Mouse (Mus musculus) limb, embryonic 10.5 days (tissue): ENCODE data around the gene Kcnj9. TPM values are rescaled to one million over a fixed set of nuclear protein-coding genes. Genes with fewer than 3 reads are reported as not detected.
A peak's percentile ranks its signal among the peaks of the same experiment; 100 is the strongest.

ENCODE experiments used
- DNase-seq: peaks from one replicate; pipeline ENCODE4 v3.0.0-alpha.2; 2017; ENCODE audit warnings: low spot score
- H3K27ac ChIP-seq: fragments of 300-500 bp; sonication (generic); 2 replicates; pipeline ENCODE4 v1.5.1; 2016; ENCODE audit warnings: mild to moderate bottlenecking
- H3K27me3 ChIP-seq: fragments of 300-500 bp; sonication (generic); 2 replicates; pipeline ENCODE4 v1.6.1; 2016; ENCODE audit warnings: low read depth, mild to moderate bottlenecking; ENCODE audit not compliant: poor library complexity, severe bottlenecking
- H3K36me3 ChIP-seq: fragments of 300-500 bp; sonication (generic); 2 replicates; pipeline ENCODE4 v1.6.1; 2016; ENCODE audit warnings: mild to moderate bottlenecking, moderate library complexity
- H3K4me1 ChIP-seq: fragments of 300-500 bp; sonication (generic); 2 replicates; pipeline ENCODE4 v1.6.1; 2016
- H3K4me3 ChIP-seq: fragments of 300-500 bp; sonication (generic); 2 replicates; pipeline ENCODE4 v1.5.1; 2016; ENCODE audit warnings: mild to moderate bottlenecking, moderate library complexity
- H3K9me3 ChIP-seq: fragments of 300-500 bp; sonication (generic); replicated peaks from 2 replicates; pipeline ENCODE4 v1.6.1; 2016; ENCODE audit warnings: mild to moderate bottlenecking
- WGBS: fragments of 180-500 bp; shearing (Covaris S2); methylation state at CpG from one replicate; pipeline ENCODE4 v1.1.7; 2016; 5-methylcytosine and 5-hydroxymethylcytosine counted together
- polyA plus RNA-seq: library from polyadenylated mRNA; unstranded; fragments of >200 nt; fragmentation: Nextera tagmentation; extraction: Ambion mirVana; gene quantifications from 2 replicates; pipeline ENCODE4 v1.2.1, GENCODE M21; 2016

Kcnj9 gene
- polyA plus RNA-seq, 1 experiment from 2014 or later: not detected

GRCm38 (mm10) chr1:172293449-172293848 is 35.7 kb downstream of the Kcnj9 start:
- Histone ChIP-seq H3K27me3 (peaks cover 15% of the 10 kb centered on the region; the same call in 1 of the 2 replicates), H3K4me3 (no peak overlapping the region), H3K36me3 (no peaks in the 10 kb centered on the region), H3K9me3 (no peaks in the 10 kb centered on the region), H3K4me1 (peaks cover 37% of the 10 kb centered on the region), H3K27ac (0 out of 2 replicates have a peak overlapping the region, but pooled peaks have one; percentile 20)
- WGBS: 89% methylated on average over 11 of the region's 11 CpGs
- DNase-seq: no peak

DNA sequence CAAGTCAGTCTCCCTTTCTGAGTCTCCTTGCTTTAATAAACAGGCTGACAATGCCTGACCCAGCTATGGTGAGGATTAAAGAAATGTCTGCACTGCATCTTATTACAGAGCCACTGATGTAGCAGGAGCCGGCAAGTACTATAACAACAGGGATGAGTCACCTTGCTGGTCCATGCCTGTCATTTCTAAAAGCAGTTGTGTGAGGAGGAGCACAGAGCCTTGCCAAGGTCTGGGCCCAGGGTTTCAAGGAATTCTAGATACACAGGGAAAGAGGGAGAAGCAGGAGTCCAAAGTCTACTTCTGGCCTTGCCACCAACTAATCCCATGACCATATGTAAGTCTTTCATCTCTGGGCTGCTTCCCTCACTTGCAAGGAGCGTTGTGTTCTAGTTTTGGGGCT is 36.2 kb downstream of the Kcnj9 start:
- Histone ChIP-seq H3K9me3 (no peaks in the 10 kb centered on the region), H3K27me3 (peaks cover 15% of the 10 kb centered on the region; the same call in 1 of the 2 replicates), H3K4me3 (no peak overlapping the region), H3K27ac (no peak overlapping the region), H3K36me3 (no peaks in the 10 kb centered on the region), H3K4me1 (peaks cover 31% of the 10 kb centered on the region)
- DNase-seq: no peak
- 86% methylated on average over 2 of the region's 2 CpGs for WGBS

DNA sequence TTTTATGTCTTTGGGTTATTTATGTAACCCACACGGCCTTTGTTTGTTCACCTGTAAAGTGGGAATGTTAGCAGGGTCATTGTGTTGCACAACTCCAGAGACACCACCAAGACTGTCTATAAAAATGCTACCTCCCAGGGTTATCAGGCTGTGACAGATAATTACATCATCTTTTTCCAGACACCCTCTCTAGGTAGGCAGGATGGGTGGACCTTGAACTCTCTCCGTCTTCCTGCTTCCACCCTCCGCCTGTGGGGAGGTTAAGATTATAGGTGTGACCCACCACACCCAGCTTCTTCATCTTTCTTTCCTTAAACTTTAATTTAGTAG is 39.5 kb downstream of the Kcnj9 start:
- no peak overlapping the region for H3K27ac ChIP-seq
- H3K4me1 ChIP-seq: no peaks in the 10 kb centered on the region; the same call in 1 of the 2 replicates
- H3K4me3 ChIP-seq: no peak overlapping the region
- WGBS: 83% methylated on average over 3 of the region's 3 CpGs
- no peak for DNase-seq
- no peaks in the 10 kb centered on the region; the same call in 1 of the 2 replicates for H3K27me3 ChIP-seq
- no peaks in the 10 kb centered on the region for H3K36me3 ChIP-seq
- no peaks in the 10 kb centered on the region for H3K9me3 ChIP-seq

DNA sequence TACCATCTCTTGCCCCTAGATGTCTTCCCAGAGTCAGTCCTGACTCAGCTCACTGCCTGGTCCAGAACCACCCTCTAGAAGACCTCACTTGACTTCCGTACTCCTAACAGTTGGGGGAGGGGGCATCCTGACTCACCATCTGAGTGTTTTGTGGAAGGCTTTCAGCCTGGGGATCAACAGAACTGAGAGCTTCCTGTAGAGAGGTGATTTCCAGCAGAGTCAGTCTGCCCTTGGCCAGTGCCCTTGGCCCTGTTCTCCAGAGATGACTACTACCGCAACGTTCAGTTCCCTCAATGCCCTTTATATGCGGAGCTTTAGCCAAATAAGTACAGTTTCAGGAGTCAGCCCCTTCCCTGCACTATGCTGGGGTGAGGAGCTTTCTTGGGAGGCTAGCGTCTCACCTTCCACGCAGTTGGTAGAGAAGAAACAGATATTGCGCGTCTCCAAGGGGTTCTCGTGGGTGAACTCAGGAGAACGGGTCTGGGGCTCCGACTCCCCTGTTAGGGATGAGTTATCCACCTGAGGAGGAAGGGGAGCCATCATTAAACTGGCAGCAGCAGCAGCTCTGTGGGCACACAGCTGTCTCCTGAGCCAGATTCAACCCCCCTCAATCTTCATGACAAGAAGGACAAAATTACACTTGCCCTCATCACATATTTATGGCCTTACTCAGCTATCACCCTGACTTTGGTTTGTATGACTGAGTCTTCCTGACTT is 40.1 kb downstream of the Kcnj9 start:
- no peaks in the 10 kb centered on the region for H3K36me3 ChIP-seq
- H3K4me3 ChIP-seq: no peak overlapping the region
- 89% methylated on average over 11 of the region's 11 CpGs for WGBS
- DNase-seq: no peak
- H3K27me3 ChIP-seq: no peaks in the 10 kb centered on the region; the same call in 1 of the 2 replicates
- H3K4me1 ChIP-seq: no peaks in the 10 kb centered on the region
- no peak overlapping the region for H3K27ac ChIP-seq
- no peaks in the 10 kb centered on the region for H3K9me3 ChIP-seq

DNA sequence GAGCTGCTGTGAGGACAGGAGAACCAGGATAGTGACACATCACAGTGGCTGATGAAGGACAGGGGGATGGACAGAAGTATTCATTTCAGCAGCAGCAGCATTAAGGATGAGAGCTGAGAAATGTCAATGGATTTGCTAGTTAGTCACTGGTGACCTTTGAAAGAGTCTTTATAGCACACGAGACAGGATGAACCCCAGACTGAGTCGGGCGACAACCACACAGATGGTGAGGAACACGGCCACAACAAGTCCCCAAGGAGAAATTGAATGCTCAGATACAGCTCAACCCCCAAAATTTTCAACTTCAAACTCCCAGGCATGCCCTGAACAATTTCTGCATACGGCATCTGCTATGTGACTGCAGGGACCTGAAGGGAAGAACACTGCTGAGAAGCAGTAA is 42.4 kb downstream of the Kcnj9 start:
- no peaks in the 10 kb centered on the region; the same call in 1 of the 2 replicates for H3K27me3 ChIP-seq
- no peaks in the 10 kb centered on the region for H3K36me3 ChIP-seq
- no peak for DNase-seq
- no peak overlapping the region for H3K4me3 ChIP-seq
- 93% methylated on average over 5 of the region's 5 CpGs for WGBS
- H3K9me3 ChIP-seq: no peaks in the 10 kb centered on the region
- H3K27ac ChIP-seq: no peak overlapping the region
- H3K4me1 ChIP-seq: no peaks in the 10 kb centered on the region

DNA sequence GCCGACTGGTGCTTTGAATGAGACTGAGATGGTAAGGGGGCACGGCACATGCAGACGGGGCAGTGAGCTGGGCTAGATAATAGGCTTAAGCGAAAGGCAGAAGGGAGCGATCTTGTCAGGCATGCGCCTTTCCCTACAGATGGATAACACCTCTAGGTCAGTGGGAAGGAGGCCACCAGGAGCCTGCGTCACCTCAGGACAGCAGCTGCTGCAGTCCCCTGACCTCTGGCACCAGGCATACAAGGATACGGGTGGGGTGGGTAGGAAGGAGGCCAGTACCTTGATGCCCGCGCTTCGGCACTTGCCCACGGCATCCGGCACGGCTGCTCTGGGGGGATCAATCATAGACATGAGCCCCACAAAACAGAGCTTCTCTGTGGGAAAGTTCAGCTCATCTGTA is 44.9 kb downstream of the Kcnj9 start:
- Histone ChIP-seq H3K36me3 (no peaks in the 10 kb centered on the region), H3K9me3 (no peaks in the 10 kb centered on the region), H3K4me3 (no peak overlapping the region), H3K27me3 (no peaks in the 10 kb centered on the region; the same call in 1 of the 2 replicates), H3K4me1 (no peaks in the 10 kb centered on the region), H3K27ac (no peak overlapping the region)
- no peak for DNase-seq
- WGBS: 88% methylated on average over 14 of the region's 14 CpGs

- no peak overlapping the region for H3K27ac ChIP-seq
- no peaks in the 10 kb centered on the region for H3K9me3 ChIP-seq
- no peaks in the 10 kb centered on the region for H3K4me1 ChIP-seq
- H3K36me3 ChIP-seq: no peaks in the 10 kb centered on the region
- no peaks in the 10 kb centered on the region; the same call in 1 of the 2 replicates for H3K27me3 ChIP-seq
- no peak for DNase-seq
- 93% methylated on average over 6 of the region's 6 CpGs for WGBS
- H3K4me3 ChIP-seq: no peak overlapping the region
Measured at GRCm38 (mm10) chr1:172283073-172283472, 46.0 kb downstream of the Kcnj9 start.

DNA sequence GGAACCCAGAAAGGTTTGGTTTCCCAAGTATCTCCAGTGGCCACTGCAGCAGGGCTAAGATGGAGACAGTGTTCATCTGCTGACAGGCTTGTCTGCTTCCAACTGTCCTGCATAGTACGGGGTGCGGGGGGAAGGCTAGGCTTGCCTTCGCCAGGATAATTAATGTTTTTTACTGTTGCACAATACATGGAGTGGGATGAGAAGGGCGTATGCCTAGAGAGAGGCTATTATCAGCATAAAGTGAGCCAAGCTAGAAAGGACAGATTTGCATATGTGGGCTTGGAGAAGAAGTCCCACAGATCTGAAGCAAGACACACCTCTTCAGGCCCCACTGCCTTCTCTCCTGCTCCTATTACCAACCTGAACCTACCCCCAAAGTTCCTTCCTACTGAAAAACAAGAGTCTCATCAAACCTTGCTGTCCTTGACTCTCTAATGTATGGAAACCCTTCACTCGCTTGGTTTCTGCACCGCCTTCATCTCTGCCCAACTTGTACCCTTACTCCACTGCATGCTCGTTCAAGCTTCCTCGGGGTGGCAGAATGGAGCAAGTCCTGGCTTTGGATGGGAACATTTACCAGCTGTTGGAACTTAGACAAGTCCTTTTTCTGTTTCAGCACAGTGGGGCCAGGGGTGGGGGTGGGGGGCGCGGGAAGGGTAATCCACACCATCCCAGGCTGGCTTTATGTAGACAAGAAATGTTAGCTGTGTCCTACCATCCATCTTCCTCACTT is 47.4 kb downstream of the Kcnj9 start:
- H3K9me3 ChIP-seq: no peaks in the 10 kb centered on the region
- H3K27ac ChIP-seq: no peak overlapping the region
- no peaks in the 10 kb centered on the region for H3K36me3 ChIP-seq
- H3K27me3 ChIP-seq: no peaks in the 10 kb centered on the region; the same call in 1 of the 2 replicates
- H3K4me1 ChIP-seq: no peaks in the 10 kb centered on the region
- DNase-seq: no peak
- H3K4me3 ChIP-seq: no peak overlapping the region
- 84% methylated on average over 10 of the region's 10 CpGs for WGBS

DNA sequence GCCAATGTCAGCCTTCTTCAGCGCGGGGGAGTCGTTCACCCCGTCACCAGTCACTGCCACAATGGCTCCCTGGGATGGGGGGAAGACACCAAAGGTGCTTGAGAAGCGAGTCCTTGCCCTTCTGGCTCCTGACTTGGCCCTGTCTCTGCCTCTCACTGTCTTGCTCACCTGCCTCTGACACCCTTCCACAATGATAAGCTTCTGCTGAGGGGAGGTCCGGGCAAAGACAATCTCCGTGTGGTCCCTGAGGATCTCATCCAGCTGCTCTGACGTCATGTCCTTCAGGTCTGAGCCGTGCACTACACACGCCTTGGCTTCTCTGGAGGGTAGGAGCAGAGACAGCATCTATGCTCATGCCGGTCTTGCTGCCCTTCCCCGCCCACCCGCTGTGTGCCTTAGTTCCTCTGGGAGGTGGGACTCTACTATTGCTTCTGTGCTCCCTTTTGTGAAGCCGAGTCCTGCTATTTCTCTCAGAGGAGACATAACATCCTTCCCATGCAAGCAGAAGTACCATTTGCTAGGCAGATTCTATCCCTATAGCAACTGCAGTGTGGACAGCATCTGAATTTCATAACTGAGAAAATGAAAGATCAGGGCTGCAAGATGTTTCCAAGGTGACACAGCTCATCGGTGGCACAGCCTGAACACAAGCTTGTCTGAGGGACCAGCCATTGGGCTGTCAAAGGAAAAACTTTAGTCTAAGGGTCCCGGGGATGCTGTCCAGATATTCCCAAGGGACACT is 49.2 kb downstream of the Kcnj9 start:
- DNase-seq: no peak
- H3K4me3 ChIP-seq: no peak overlapping the region
- no peaks in the 10 kb centered on the region for H3K4me1 ChIP-seq
- 88% methylated on average over 16 of the region's 16 CpGs for WGBS
- no peak overlapping the region for H3K27ac ChIP-seq
- H3K9me3 ChIP-seq: no peaks in the 10 kb centered on the region
- H3K36me3 ChIP-seq: no peaks in the 10 kb centered on the region
- H3K27me3 ChIP-seq: no peaks in the 10 kb centered on the region

- Histone ChIP-seq H3K4me1 (0 out of 2 replicates have a peak, but pooled peaks cover 2% of the 10 kb centered on the region), H3K9me3 (no peaks in the 10 kb centered on the region), H3K36me3 (no peaks in the 10 kb centered on the region), H3K4me3 (no peak overlapping the region), H3K27me3 (no peaks in the 10 kb centered on the region), H3K27ac (no peak overlapping the region)
- DNase-seq: no peak
- WGBS: 93% methylated on average over 13 of the region's 13 CpGs
Measured at GRCm38 (mm10) chr1:172278328-172278727, 50.8 kb downstream of the Kcnj9 start.

- 0 out of 2 replicates have a peak, but pooled peaks cover 2% of the 10 kb centered on the region for H3K4me1 ChIP-seq
- WGBS: 86% methylated on average over 3 of the region's 3 CpGs
- H3K27ac ChIP-seq: no peak overlapping the region
- no peaks in the 10 kb centered on the region for H3K9me3 ChIP-seq
- no peak overlapping the region for H3K4me3 ChIP-seq
- H3K36me3 ChIP-seq: no peaks in the 10 kb centered on the region
- H3K27me3 ChIP-seq: no peaks in the 10 kb centered on the region
- no peak for DNase-seq
Measured at GRCm38 (mm10) chr1:172277172-172277571, 51.9 kb downstream of the Kcnj9 start.

DNA sequence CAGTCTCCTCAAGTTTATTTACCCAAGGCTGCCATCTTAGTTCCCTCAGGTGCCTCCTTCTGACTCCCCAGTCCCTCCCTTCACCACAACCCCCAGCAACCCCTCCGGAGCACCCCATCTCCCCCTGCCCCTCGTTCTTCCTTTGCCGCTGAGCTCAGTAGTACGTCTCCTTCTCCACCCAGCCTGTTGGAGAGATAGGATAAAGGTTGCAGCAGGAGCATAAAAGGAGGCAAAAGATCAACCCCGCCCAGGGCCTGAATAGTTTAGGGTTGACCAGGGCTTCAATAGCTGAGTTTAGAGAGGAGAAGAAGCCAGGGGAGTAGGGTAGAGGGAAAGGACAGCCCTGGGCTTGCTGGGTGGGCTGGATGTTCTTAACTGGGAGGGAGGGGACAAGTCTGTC is 54.6 kb downstream of the Kcnj9 start:
- H3K9me3 ChIP-seq: no peaks in the 10 kb centered on the region
- H3K27me3 ChIP-seq: no peaks in the 10 kb centered on the region
- no peaks in the 10 kb centered on the region for H3K36me3 ChIP-seq
- DNase-seq: no peak
- no peak overlapping the region for H3K27ac ChIP-seq
- H3K4me3 ChIP-seq: no peak overlapping the region
- 0 out of 2 replicates have a peak, but pooled peaks cover 2% of the 10 kb centered on the region for H3K4me1 ChIP-seq
- WGBS: 74% methylated on average over 5 of the region's 5 CpGs

- H3K27me3 ChIP-seq: no peaks in the 10 kb centered on the region
- H3K4me3 ChIP-seq: no peak overlapping the region
- WGBS: 62% methylated on average over 5 of the region's 5 CpGs
- H3K36me3 ChIP-seq: no peaks in the 10 kb centered on the region
- no peak for DNase-seq
- no peak overlapping the region for H3K27ac ChIP-seq
- H3K9me3 ChIP-seq: no peaks in the 10 kb centered on the region
- 0 out of 2 replicates have a peak, but pooled peaks cover 2% of the 10 kb centered on the region for H3K4me1 ChIP-seq
Measured at GRCm38 (mm10) chr1:172274116-172274515, 55.0 kb downstream of the Kcnj9 start.
